Mouse (Mus musculus): Measurements from ENCODE around the gene Ino80b.

Gene Ino80b

GRCm38 (mm10) chr6:83125331-83125730, at the start of gene Ino80b:
TSS of gene Ino80b (minus strand) at chr6:83125431.
- DNase-seq: no peak

DNA sequence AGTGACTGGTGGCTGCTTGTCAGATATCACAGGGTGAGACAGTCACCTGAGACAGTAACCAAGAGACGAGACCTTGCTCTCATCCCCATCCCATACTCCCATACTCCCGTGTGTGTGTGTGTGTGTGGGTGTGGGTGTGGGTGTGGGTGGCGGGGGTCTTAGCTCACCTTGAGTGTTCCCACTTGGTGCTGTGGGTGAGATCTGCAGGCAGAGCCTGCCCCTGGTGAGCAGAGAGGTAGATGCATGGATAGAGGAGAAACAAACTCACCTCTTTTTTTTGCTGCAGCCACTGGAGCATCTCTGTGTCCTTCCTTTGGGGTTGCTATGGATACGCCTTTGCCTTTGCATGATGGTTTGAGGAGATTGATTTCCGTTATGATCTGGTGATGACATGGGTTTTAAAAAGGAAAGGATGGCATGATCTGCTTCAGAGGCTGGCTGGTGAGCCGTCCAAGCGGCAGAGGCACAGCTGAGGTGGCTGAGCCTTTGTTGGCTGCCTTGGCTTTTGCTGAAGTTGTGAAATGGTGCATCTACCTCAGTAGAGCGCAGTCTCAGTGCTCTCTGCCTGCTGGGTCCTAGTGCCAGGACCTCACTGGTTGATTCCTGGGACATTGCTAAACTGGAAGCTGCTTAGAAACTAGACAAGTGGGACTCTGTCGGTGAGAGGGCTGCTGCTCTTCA, 47.1 kb upstream of the Ino80b start:
- no peak for DNase-seq

DNA sequence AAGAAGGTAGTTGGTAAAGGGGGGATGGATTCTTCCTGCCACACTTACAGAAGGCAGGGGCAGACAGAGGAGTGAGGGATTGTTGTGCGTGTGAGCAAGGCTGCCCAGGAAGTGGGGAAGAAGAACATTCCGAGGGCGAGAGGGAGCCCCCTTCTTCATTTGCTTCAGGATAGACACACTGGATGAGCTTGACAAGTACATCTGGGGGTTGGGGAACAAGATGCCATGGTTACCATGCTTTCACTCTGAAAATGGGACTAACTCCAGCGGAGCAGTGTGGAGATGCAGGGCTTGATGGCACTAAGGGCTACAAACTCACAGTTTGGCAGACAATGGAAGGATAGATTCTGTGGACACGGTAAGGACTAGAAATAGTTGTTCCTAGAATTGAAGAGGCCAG, 45.8 kb upstream of the Ino80b start:
- DNase-seq: no peak

DNA sequence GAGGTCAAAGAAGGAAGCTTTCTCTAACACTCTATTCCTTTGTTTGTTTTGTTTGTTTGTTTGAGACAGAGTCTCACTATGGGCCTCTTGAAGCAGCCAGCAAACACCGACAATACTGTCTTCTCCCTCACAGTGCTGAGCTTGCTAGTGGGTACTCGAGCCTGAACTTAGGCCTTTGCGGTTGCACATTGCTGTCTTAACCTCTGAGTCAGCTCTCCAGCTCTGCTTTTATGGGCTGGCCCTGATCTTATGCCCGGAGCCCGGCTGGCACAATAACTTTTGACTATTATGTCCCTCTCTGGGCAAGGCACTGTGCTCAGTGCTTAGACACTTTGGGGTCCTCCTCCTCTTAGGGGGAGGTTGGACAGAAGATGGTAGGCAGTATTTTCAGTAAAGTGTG, 44.6 kb upstream of the Ino80b start:
- no peak for DNase-seq

GRCm38 (mm10) chr6:83166243-83166630, 41.0 kb upstream of the Ino80b start:
- DNase-seq: no peak

- DNase-seq: peak; percentile 98
Observed at GRCm38 (mm10) chr6:83165607-83166242, 40.5 kb upstream of the Ino80b start, which contains the start of gene Dctn1. TSS of gene Dctn1 (plus strand) at chr6:83165920.

DNA sequence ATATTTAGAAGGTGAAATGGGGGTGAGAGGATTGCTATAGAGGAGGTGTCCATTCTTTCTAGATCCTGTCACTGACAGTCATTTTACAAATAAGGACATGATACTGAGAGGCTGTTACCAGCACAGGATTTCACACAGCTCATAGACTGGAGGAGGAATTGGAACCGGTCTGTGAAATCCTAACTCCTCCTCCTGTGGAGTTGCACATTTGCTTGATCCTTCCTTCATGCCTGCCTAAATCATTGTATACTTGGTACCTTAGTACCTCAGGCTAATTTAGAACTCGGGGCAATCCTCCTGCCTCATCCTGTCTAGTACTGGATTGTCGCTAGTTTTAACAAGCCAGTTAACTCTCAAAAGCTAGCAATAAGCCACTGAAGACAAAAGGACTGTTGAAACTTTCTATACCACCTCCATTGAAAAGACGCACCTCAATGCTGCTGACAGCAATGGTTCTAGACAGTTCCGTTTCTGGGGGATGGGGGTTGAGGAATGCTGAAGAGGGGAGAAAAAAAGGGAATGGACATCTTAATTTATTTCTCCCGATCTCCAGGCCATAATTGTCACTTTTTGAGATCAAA, 39.9 kb upstream of the Ino80b start:
- DNase-seq: no peak

- peak; percentile 84 to 89 for DNase-seq
Observed at GRCm38 (mm10) chr6:83162701-83163100, 37.5 kb upstream of the Ino80b start.

DNA sequence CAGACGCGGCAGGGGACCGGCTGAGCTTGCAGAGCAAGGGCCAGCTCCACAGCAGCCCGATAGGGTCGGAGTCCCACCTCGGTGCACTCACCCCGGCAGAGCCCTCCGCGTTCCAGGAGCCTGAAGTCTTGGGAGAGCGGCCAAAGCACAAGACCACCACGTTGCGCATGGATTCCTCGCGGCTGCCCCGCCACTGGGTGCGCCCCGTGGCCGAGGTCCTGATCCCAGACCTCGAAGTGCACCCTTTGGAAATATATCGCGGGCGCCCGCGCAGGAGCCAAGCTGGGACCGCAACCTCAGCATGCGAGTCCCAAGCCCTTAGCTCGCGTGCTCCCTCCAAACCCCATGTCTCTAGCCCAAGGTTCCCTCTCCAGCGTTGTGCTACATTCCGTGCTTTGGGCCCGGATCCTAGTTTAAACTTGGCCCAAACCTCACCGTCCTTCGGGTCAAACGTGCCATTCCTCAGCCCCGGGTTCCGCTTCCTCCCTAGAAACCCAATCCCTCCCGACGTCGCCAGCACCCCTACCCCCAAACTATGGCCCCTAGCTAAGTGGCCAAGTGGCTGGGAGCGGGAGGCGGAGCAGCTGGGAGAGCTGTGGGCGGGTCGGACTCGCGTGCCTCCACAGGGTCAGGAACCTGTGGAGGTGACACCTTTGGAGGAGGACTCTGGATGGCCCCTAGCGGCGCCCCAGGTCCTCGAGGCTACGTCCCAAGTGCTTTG, 36.9 kb upstream of the Ino80b start:
- DNase-seq: peak; percentile 40 to 41

DNA sequence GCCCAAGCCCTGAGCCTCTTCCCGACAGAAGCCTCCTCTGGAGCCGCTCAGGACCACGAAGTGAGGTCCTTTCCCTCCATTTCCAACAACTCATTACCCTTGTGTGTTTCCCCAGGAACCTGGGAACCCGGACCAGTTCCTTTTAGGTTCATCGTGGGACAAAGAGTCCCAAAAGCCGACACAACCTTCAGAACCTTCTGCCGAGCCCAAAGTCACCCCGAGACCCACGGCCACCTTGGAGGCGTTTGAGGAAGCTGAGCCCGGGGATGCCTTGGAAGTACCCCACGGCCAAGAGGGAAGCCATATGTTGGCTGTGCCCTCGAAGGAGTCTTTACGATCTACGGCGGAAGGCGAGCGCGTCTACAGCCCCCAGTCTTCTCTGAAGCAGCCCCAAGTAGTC, 36.2 kb upstream of the Ino80b start:
- no peak for DNase-seq

DNA sequence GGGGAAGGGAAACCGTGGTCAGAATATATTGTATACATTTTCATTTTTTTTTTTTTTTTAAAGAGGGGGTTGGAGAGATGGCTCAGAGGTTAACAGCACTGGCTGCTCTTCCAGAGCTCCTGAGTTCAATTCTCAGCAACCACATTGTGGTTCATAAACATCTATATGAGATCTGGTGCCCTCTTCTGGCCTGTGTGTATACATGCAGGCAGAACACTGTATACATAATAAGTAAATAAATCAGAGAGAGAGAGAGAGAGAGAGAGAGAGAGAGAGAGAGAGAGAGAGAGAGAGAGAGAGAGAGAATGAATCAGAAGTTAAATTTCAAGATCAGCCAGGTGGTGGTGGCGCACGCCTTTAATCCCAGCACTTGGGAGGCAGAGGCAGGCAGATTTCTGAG, 34.2 kb upstream of the Ino80b start:
- DNase-seq: peak; percentile 70 to 74

DNA sequence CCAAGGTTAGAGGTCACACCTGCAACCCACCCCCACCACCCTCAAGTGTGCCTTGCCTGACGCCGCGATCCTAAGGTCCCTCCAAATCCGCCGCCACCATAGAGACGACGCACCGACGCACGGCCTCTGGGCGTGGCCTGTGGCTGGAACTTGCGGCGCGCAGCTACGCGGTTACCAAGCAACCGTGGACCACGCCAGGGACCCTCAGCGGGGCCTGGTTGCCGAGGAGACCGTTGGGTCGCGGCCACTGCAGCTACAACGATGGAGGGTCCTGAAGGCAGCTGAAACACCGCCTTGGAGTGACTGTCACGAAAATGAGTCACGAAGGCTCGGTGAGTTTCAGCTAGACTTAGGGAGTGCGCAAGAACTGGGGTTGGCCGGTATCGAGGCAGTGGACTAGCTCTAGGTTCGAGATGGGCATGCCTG, 31.0 kb upstream of the Ino80b start, which contains the start of the genes Wdr54 and 1700003E16Rik:
TSS of gene Wdr54 (minus strand) at position 139 of the 426 bp plus-strand sequence.
TSS of gene 1700003E16Rik (plus strand) at position 146 of the 426 bp plus-strand sequence.
- peak; percentile 92 to 94 for DNase-seq

GRCm38 (mm10) chr6:83155552-83156238, 30.5 kb upstream of the Ino80b start:
- peak; percentile 61 to 65 for DNase-seq

DNA sequence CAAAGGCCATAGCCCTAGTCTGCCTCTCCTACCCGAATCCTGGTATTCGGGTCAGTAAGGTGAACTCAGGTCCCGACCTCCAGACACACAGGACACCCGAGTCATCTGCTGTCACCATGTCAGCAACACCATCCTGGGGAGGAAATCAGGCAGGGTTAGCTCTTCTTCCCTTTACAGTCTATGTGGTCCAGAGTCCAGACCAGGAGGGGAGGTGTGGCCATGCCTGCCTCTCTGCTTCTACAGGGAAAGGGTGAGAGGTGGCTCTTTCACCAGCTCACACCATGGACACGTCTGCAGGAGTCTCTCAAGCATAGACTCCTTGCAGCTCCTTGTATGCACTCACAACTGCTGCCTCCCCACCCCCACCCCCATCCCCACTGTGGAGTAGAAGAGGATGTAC, 28.3 kb upstream of the Ino80b start:
- no peak for DNase-seq

GRCm38 (mm10) chr6:83153038-83153437, 27.8 kb upstream of the Ino80b start:
- DNase-seq: no peak

DNA sequence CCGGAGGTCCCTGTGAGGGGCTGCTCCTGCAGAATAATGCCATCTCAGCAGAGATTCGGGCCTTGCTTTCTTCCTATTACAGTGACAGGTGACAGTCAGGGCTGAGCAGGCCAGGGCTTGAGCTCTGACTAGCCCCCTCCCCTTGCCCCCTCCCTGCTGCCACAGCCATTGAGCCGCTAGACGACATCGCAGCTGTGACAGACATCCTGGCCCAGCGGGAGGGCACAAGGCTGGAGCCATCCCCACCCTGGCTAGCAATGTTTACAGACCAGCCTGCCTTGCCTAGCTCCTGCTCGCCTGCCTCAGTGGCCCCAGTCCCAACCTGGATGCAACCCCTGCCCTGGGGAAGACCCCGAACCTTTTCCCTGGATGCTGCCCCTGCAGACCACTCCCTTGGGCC, 26.5 kb upstream of the Ino80b start:
- DNase-seq: peak; percentile 58 to 70

GRCm38 (mm10) chr6:83147280-83147679, 22.0 kb upstream of the Ino80b start:
- no peak for DNase-seq

GRCm38 (mm10) chr6:83145805-83146204, 20.6 kb upstream of the Ino80b start:
- no peak for DNase-seq

DNA sequence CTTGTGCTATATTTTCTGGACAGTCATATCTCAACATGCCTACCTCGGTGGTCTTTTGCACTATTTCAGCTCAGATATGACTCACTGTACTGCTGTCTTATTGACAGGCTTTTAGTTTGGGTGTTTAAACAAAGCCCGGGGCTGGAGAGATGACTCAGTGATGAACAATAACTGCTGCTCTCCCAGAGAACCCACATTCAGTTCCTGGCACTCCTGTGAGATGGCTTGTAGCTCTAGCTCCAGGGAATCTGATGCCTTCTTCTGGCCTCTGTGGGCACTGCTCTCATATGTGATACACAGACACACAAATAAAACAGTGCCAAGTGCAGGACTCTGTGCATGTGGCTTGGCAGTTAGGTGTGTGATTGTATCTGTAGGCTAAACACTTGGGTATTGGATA, 20.0 kb upstream of the Ino80b start:
- no peak for DNase-seq

GRCm38 (mm10) chr6:83142886-83143285, 17.7 kb upstream of the Ino80b start:
- no peak for DNase-seq

GRCm38 (mm10) chr6:83142211-83142731, 17.0 kb upstream of the Ino80b start:
- no peak for DNase-seq

GRCm38 (mm10) chr6:83141636-83142035, 16.4 kb upstream of the Ino80b start:
- DNase-seq: no peak

Data from cerebellum, postnatal 10 days (tissue).